Comparison of ENCODE assay signal across 24 mouse cellular contexts in the genomic region with DNA sequence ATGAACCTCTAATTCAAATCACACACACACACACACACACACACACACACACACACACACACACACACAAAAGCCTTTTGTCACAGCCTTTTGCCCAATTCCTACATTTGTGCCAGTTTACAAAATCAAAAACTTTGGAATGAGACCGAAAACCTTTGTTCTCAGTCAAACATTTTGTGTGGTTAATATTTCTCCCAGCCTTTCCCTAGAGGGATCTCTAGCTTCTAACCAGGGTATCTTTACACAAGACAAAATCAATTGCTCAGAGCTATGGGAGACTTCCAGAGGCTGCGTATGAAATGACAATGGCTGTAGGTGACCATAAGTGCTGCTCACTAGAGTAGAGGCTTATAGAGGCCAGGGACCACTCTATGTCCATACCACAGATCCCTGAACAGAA. TPM values are rescaled to one million over a fixed set of nuclear protein-coding genes. Genes with fewer than 3 reads are reported as not detected.
DNase-seq lines count a peak whose midpoint lies in the region; ATAC-seq and TF ChIP-seq lines count a peak whose summit lies in the region.
"Had no signal": no experiment of that assay in that cellular context is flagged by ENCODE, and none has a peak within 500 bp of the region (broad histone marks: within the 10 kb centered on the region; RNA-seq: fewer than 3 reads in every experiment).

No protein-coding gene starts in this region.

- no peak for ATAC-seq in heart, embryonic 13.5 days (ENCODE audit: extremely low read depth, insufficient number of reproducible peaks, low FRiP score, low TSS enrichment)
- ATAC-seq in liver, embryonic 11.5 days (replicated peaks; ENCODE audit: low FRiP score): no peak
- ATAC-seq: activated CD4-positive, CD25-positive, alpha-beta regulatory T cell, adult 4 months; forebrain, embryonic 15.5 days had no signal

- no peak overlapping the region for H3K9ac ChIP-seq in heart, embryonic 13.5 days
- H3K9ac ChIP-seq in liver, adult 2 months (ENCODE audit: low read depth, low read length): 0 out of 2 replicates have a peak overlapping the region, but pooled peaks have one; percentile 39
- no peak overlapping the region for H3K9ac ChIP-seq in liver, embryonic 11.5 days (ENCODE audit: low read depth, low read length)
- H3K9ac ChIP-seq: embryonic facial prominence, embryonic 13.5 days; forebrain, embryonic 12.5 days; forebrain, embryonic 15.5 days; hindbrain, embryonic 12.5 days; hindbrain, embryonic 15.5 days had no signal

- H3K4me1 ChIP-seq in heart, embryonic 13.5 days: peaks cover 17% of the 10 kb centered on the region; the same call in 1 of the 2 replicates
- H3K4me1 ChIP-seq in liver, adult 2 months (ENCODE audit: control insufficient read depth, insufficient read depth, low read length): peaks cover 11% of the 10 kb centered on the region
- no peaks in the 10 kb centered on the region for H3K4me1 ChIP-seq in liver, embryonic 11.5 days (replicated peaks; ENCODE audit: control insufficient read depth, insufficient read depth, low read length)
- H3K4me1 ChIP-seq: embryonic facial prominence, embryonic 10.5 days; embryonic facial prominence, embryonic 13.5 days; forebrain, embryonic 12.5 days; forebrain, embryonic 15.5 days; hindbrain, embryonic 12.5 days; hindbrain, embryonic 15.5 days had no signal

- no peak overlapping the region for H3K4me2 ChIP-seq in heart, embryonic 13.5 days
- no peak overlapping the region for H3K4me2 ChIP-seq in liver, embryonic 11.5 days
- H3K4me2 ChIP-seq: embryonic facial prominence, embryonic 13.5 days; forebrain, embryonic 12.5 days; forebrain, embryonic 15.5 days; hindbrain, embryonic 12.5 days; hindbrain, embryonic 15.5 days had no signal

- 90% methylated on average over 2 of the region's 2 CpGs for WGBS in heart, embryonic 13.5 days
- 25% methylated on average over 2 of the region's 2 CpGs for WGBS in liver, adult 2 months
- WGBS in liver, embryonic 11.5 days: 73% methylated on average over 2 of the region's 2 CpGs

- no peak for DNase-seq in heart, adult 11 months
- DNase-seq in liver, adult 2 months (ENCODE audit: extremely low read depth, low read depth, low spot score): peak; percentile 98
- no peak for DNase-seq in liver, embryonic 11.5 days (ENCODE audit: low spot score)
- DNase-seq in adipocyte (ENCODE audit: low spot score): peak; percentile 22
- DNase-seq in adrenal gland, adult 2 months: no peak
- DNase-seq: adrenal gland, postnatal 14 days; cerebellum, adult 11-12 months; cerebellum, adult 8-10 months; cerebellum, postnatal 10 days; cerebellum, postnatal 36 days; embryo, embryonic 11 days; gastrocnemius, postnatal 25 days; heart, adult 2 months had no signal

- no peaks in the 10 kb centered on the region for H3K79me2 ChIP-seq in liver, adult 2 months (ENCODE audit: control insufficient read depth, insufficient read depth, low read length)

- TF ChIP-seq POLR2A in liver, adult 2 months (IDR thresholded peaks at IDR 0.05; ENCODE audit: extremely low read depth, insufficient read depth, low read length): no peak

- H3K27ac ChIP-seq in heart, embryonic 13.5 days (replicated peaks): 0 out of 2 replicates have a peak overlapping the region, but pooled peaks have one; percentile 50
- peak overlapping the region; percentile 71 for H3K27ac ChIP-seq in liver, adult 2 months (replicated peaks; ENCODE audit: insufficient read depth, low read depth, low read length)
- no peak overlapping the region for H3K27ac ChIP-seq in liver, embryonic 11.5 days (ENCODE audit: low read depth, low read length)
- H3K27ac ChIP-seq: embryonic facial prominence, embryonic 10.5 days; embryonic facial prominence, embryonic 13.5 days; forebrain, embryonic 12.5 days; forebrain, embryonic 15.5 days; heart, adult 2 months; heart, embryonic 10.5 days; hindbrain, embryonic 12.5 days; hindbrain, embryonic 15.5 days had no signal

- TF ChIP-seq CTCF in liver, adult 2 months (IDR thresholded peaks at IDR 0.05; ENCODE audit: low read depth, low read length): no peak

- H3K36me3 ChIP-seq in heart, embryonic 13.5 days: no peaks in the 10 kb centered on the region
- no peaks in the 10 kb centered on the region for H3K36me3 ChIP-seq in liver, adult 2 months (ENCODE audit: control insufficient read depth, insufficient read depth, low read length)
- no peaks in the 10 kb centered on the region for H3K36me3 ChIP-seq in liver, embryonic 11.5 days (ENCODE audit: control insufficient read depth, insufficient read depth, low read length)
- H3K36me3 ChIP-seq: embryonic facial prominence, embryonic 10.5 days; embryonic facial prominence, embryonic 13.5 days; forebrain, embryonic 12.5 days; forebrain, embryonic 15.5 days; heart, embryonic 10.5 days; hindbrain, embryonic 12.5 days; hindbrain, embryonic 15.5 days had no signal

- H3K9me3 ChIP-seq in heart, embryonic 13.5 days: no peaks in the 10 kb centered on the region
- H3K9me3 ChIP-seq in liver, embryonic 11.5 days (ENCODE audit: control insufficient read depth, low read length): no peaks in the 10 kb centered on the region
- H3K9me3 ChIP-seq: embryonic facial prominence, embryonic 10.5 days; embryonic facial prominence, embryonic 13.5 days; forebrain, embryonic 12.5 days; forebrain, embryonic 15.5 days; heart, embryonic 10.5 days; hindbrain, embryonic 12.5 days; hindbrain, embryonic 15.5 days had no signal

- no peaks in the 10 kb centered on the region for H3K27me3 ChIP-seq in heart, embryonic 13.5 days (replicated peaks)
- no peaks in the 10 kb centered on the region for H3K27me3 ChIP-seq in liver, adult 2 months (ENCODE audit: control insufficient read depth, insufficient read depth, low read length)
- no peaks in the 10 kb centered on the region for H3K27me3 ChIP-seq in liver, embryonic 11.5 days (replicated peaks; ENCODE audit: control insufficient read depth, insufficient read depth, low read length)
- H3K27me3 ChIP-seq: forebrain, embryonic 12.5 days; forebrain, embryonic 15.5 days; hindbrain, embryonic 12.5 days; hindbrain, embryonic 15.5 days had no signal

- no peak overlapping the region for H3K4me3 ChIP-seq in heart, embryonic 13.5 days
- no peak overlapping the region for H3K4me3 ChIP-seq in liver, adult 2 months (ENCODE audit: insufficient read depth, low read depth, low read length)
- H3K4me3 ChIP-seq in liver, embryonic 11.5 days (ENCODE audit: low read depth, low read length): no peak overlapping the region
- H3K4me3 ChIP-seq: embryonic facial prominence, embryonic 10.5 days; embryonic facial prominence, embryonic 13.5 days; erythroblast, embryonic 14.5 days; forebrain, embryonic 12.5 days; forebrain, embryonic 15.5 days; heart, adult 2 months; heart, embryonic 10.5 days; hindbrain, embryonic 12.5 days; hindbrain, embryonic 15.5 days had no signal

RNA-seq across cellular contexts. Expression of a gene that starts 18.3 kb away (rescaled TPM):
- 90.9 and 97.5 TPM in 2 replicates for polyA plus RNA-seq in heart, embryonic 13.5 days (2015; fragmentation: Nextera tagmentation; extraction: Ambion mirVana)
- 36.8 and 40.1 TPM in 2 replicates for total RNA-seq in liver, adult 2 months (2014; rRNA removed)
- 14.1 and 17.7 TPM in 2 replicates for polyA plus RNA-seq in liver, adult 2 months (2012; rRNA removed)
- polyA plus RNA-seq in liver, embryonic 11.5 days (2014; fragmentation: Nextera tagmentation; extraction: Ambion mirVana): 93.0 and 102 TPM in 2 replicates
- 10 to 100 TPM; 30.5 to 30.8 TPM for total RNA-seq in adrenal gland, adult 2 months (2021)
- 4.4 and 11.0 TPM in 2 replicates for polyA plus RNA-seq in adrenal gland, adult 2 months (2012; rRNA removed)

RNA-seq across cellular contexts. Expression of a gene that starts 36.1 kb away (rescaled TPM):
- polyA plus RNA-seq in heart, embryonic 13.5 days (2015; fragmentation: Nextera tagmentation; extraction: Ambion mirVana): 12.8 and 13.3 TPM in 2 replicates
- 12.3 and 17.3 TPM in 2 replicates for total RNA-seq in liver, adult 2 months (2014; rRNA removed)
- polyA plus RNA-seq in liver, adult 2 months (2012; rRNA removed): 2.3 and 3.3 TPM in 2 replicates
- polyA plus RNA-seq in liver, embryonic 11.5 days (2014; fragmentation: Nextera tagmentation; extraction: Ambion mirVana): 3.5 and 3.6 TPM in 2 replicates
- 10 to 100 TPM; 13.7 to 17.3 TPM for total RNA-seq in adrenal gland, adult 2 months (2021)
- polyA plus RNA-seq in adrenal gland, adult 2 months (2012; rRNA removed): 1.9 and 3.1 TPM in 2 replicates
- total RNA-seq: hematopoietic stem cell, adult 5-6 weeks had no signal
- polyA plus RNA-seq: activated CD4-positive, CD25-positive, alpha-beta regulatory T cell, adult 4 months; erythroblast, embryonic 14.5 days had no signal

Comparison
In these comparisons a context has a peak if more than half of its experiments do, and no peak if none do; other contexts are left out.
1. DNase-seq: peak in liver, adult 2 months (single experiment) and adipocyte (single experiment); none in heart, adult 11 months (single experiment), liver, embryonic 11.5 days (single experiment) and adrenal gland, adult 2 months (single experiment).